Mouse (Mus musculus) liver, adult 2 months (tissue): Measurements from ENCODE around the gene Hs3st6. TPM values are rescaled to one million over a fixed set of nuclear protein-coding genes. Genes with fewer than 3 reads are reported as not detected.
A peak's percentile ranks its signal among the peaks of the same experiment; 100 is the strongest.

ENCODE experiments used
- DNase-seq: peaks from one replicate; pipeline ENCODE4 v3.0.0-alpha.2; 2011; ENCODE audit warnings: low read depth, low spot score; ENCODE audit errors: extremely low read depth
- H3K27ac ChIP-seq: fragments of 200-500 bp; replicated peaks from 2 replicates; pipeline ENCODE4 v1.5.1; 2012; ENCODE audit warnings: low read depth, mild to moderate bottlenecking, control low read depth, inconsistent platforms, low read length; ENCODE audit not compliant: insufficient read depth
- H3K27me3 ChIP-seq: fragments of 200-500 bp; 2 replicates; pipeline ENCODE4 v1.6.1; 2012; ENCODE audit warnings: mild to moderate bottlenecking, moderate library complexity, low read length, inconsistent platforms; ENCODE audit not compliant: control insufficient read depth, insufficient read depth
- H3K36me3 ChIP-seq: fragments of 200-500 bp; 2 replicates; pipeline ENCODE4 v1.6.1; 2012; ENCODE audit warnings: low read length, inconsistent platforms; ENCODE audit not compliant: control insufficient read depth, insufficient read depth
- H3K4me1 ChIP-seq: fragments of 200-500 bp; 2 replicates; pipeline ENCODE4 v1.6.1; 2011; ENCODE audit warnings: low read length; ENCODE audit not compliant: control insufficient read depth, insufficient read depth
- H3K4me3 ChIP-seq: fragments of 200-500 bp; 2 replicates; pipeline ENCODE4 v1.5.1; 2011; ENCODE audit warnings: low read depth, mild to moderate bottlenecking, control low read depth, low read length, moderate library complexity; ENCODE audit not compliant: insufficient read depth
- H3K79me2 ChIP-seq: fragments of 200-500 bp; 2 replicates; pipeline ENCODE4 v1.6.1; 2012; ENCODE audit warnings: inconsistent platforms, mild to moderate bottlenecking, low read length, moderate library complexity; ENCODE audit not compliant: control insufficient read depth, insufficient read depth
- H3K9ac ChIP-seq: fragments of 200-500 bp; 2 replicates; pipeline ENCODE4 v1.6.1; 2012; ENCODE audit warnings: low read depth, mild to moderate bottlenecking, control low read depth, inconsistent platforms, low read length
- CTCF ChIP-seq: fragments of 200-500 bp; IDR thresholded peaks from 2 replicates; pipeline ENCODE4 v1.5.1; 2011; ENCODE audit warnings: low read depth, low read length, control low read depth
- POLR2A ChIP-seq: fragments of 200-500 bp; IDR thresholded peaks from 2 replicates; pipeline ENCODE4 v1.6.1; 2011; ENCODE audit warnings: low read length, control low read depth; ENCODE audit not compliant: insufficient read depth; ENCODE audit errors: extremely low read depth
- WGBS: fragments of 180-500 bp; shearing (Covaris S2); methylation state at CpG from one replicate; pipeline ENCODE4 v1.1.7; 2018; 5-methylcytosine and 5-hydroxymethylcytosine counted together
- polyA plus RNA-seq: library from polyadenylated mRNA; depleted of rRNA; stranded (reverse); fragments of >200 nt; gene quantifications from 2 replicates; pipeline ENCODE4 v1.2.3, GENCODE M21; 2012
- total RNA-seq: library from RNA; depleted of rRNA; stranded (reverse); fragments of >200 nt; gene quantifications from 2 replicates; pipeline ENCODE4 v1.2.3, GENCODE M21; 2014

Gene Hs3st6
- total and polyA plus RNA-seq, 2 experiments = 0.74 to 3.9 TPM

- DNase-seq = no peak
- Histone ChIP-seq H3K27me3 (no peaks in the 10 kb centered on the region), H3K4me1 (peaks cover 9% of the 10 kb centered on the region), H3K9ac (no peak overlapping the region), H3K79me2 (no peaks in the 10 kb centered on the region; the same call in 1 of the 2 replicates), H3K27ac (no peak overlapping the region), H3K36me3 (peaks cover 1% of the 10 kb centered on the region; the same call in 1 of the 2 replicates), H3K4me3 (no peak overlapping the region)
- TF ChIP-seq POLR2A = no peak
- no peak for TF ChIP-seq CTCF
- 88% methylated on average over 1 of the region's 1 CpGs for WGBS
Measured at GRCm38 (mm10) chr17:24734513-24734912, 18.3 kb upstream of the Hs3st6 start.

DNA sequence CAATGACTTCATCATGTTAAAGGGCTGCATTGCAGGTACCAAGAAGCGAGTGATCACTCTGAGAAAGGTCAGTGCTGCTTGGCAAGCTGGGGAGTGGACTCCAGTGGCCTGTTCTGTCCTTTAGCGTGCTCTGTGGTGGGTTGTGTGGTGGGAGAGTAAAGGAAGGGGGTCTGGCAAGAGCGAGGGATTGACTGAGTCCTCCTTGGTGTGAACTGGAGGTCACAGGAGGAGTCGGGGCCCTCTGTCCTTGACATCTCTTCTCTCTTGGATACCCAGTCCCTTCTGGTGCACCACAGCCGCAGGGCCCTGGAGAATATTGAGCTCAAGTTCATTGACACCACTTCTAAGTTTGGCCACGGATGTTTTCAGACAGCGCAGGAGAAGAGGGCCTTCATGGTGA lies 17.3 kb upstream of the Hs3st6 start:
- Histone ChIP-seq H3K9ac (no peak overlapping the region), H3K27me3 (no peaks in the 10 kb centered on the region)

GRCm38 (mm10) chr17:24736330-24737051 lies 16.3 kb upstream of the Hs3st6 start, which contains the start of gene Msrb1:
Gene Msrb1 (plus strand): TSS chr17:24736642.
- no peaks in the 10 kb centered on the region for H3K27me3 ChIP-seq
- peak within 1 kb of the TSS; percentile 93 for H3K9ac ChIP-seq
- peak; percentile 99 for TF ChIP-seq POLR2A
- TF ChIP-seq CTCF = no peak
- under 1% methylated on average over 29 of the region's 29 CpGs for WGBS
- peaks cover 22% of the 10 kb centered on the region for H3K4me1 ChIP-seq
- H3K79me2 ChIP-seq = no peaks in the 10 kb centered on the region; the same call in 1 of the 2 replicates
- peaks cover 13% of the 10 kb centered on the region; the same call in 1 of the 2 replicates for H3K36me3 ChIP-seq
- H3K27ac ChIP-seq = peak within 1 kb of the TSS; percentile 99
- peak within 1 kb of the TSS; percentile 91 for H3K4me3 ChIP-seq
- DNase-seq = peak; percentile 98

More for the DNA sequence above, 17.3 kb upstream of the Hs3st6 start:
- no peak overlapping the region; the same call in 1 of the 2 replicates for H3K27ac ChIP-seq
- peaks cover 14% of the 10 kb centered on the region for H3K4me1 ChIP-seq
- DNase-seq = no peak
- peaks cover 6% of the 10 kb centered on the region; the same call in 1 of the 2 replicates for H3K36me3 ChIP-seq
- H3K4me3 ChIP-seq = no peak overlapping the region
- no peaks in the 10 kb centered on the region; the same call in 1 of the 2 replicates for H3K79me2 ChIP-seq
- TF ChIP-seq CTCF (no peak), POLR2A (no peak)
- 83% methylated on average over 7 of the region's 7 CpGs for WGBS

- H3K4me1 ChIP-seq = peaks cover 25% of the 10 kb centered on the region
Measured at GRCm38 (mm10) chr17:24737135-24737810, 15.5 kb upstream of the Hs3st6 start.

GRCm38 (mm10) chr17:24738238-24738637 lies 14.6 kb upstream of the Hs3st6 start:
- Histone ChIP-seq H3K9ac (peak overlapping the region; percentile 93; the same call in 1 of the 2 replicates), H3K4me1 (peaks cover 31% of the 10 kb centered on the region), H3K4me3 (peak overlapping the region; percentile 91), H3K79me2 (no peaks in the 10 kb centered on the region; the same call in 1 of the 2 replicates), H3K27ac (peak overlapping the region; percentile 99), H3K36me3 (peaks cover 14% of the 10 kb centered on the region; the same call in 1 of the 2 replicates), H3K27me3 (no peaks in the 10 kb centered on the region)
- 38% methylated on average over 4 of the region's 4 CpGs for WGBS
- peak; percentile 92 for DNase-seq
- no peak for TF ChIP-seq CTCF
- TF ChIP-seq POLR2A = 0 out of 2 replicates have a peak, but pooled peaks have one; percentile 30

More at GRCm38 (mm10) chr17:24737135-24737810, 15.5 kb upstream of the Hs3st6 start:
- Histone ChIP-seq H3K9ac (peak overlapping the region; percentile 93), H3K79me2 (no peaks in the 10 kb centered on the region; the same call in 1 of the 2 replicates), H3K27ac (peak overlapping the region; percentile 99), H3K4me3 (peak overlapping the region; percentile 91), H3K27me3 (no peaks in the 10 kb centered on the region), H3K36me3 (peaks cover 13% of the 10 kb centered on the region; the same call in 1 of the 2 replicates)
- DNase-seq = peak; percentile 91
- 4% methylated on average over 8 of the region's 8 CpGs for WGBS
- TF ChIP-seq CTCF (no peak), POLR2A (0 out of 2 replicates have a peak, but pooled peaks have one; percentile 6)
